Mouse (Mus musculus) ES-CJ7 (cell line): ENCODE measurements around the gene 3110021N24Rik.

Experiments
- DNase-seq: peaks from one replicate; pipeline ENCODE4 v3.0.0; 2011; ENCODE audit warnings: low read depth, low spot score

The 3110021N24Rik gene

DNA sequence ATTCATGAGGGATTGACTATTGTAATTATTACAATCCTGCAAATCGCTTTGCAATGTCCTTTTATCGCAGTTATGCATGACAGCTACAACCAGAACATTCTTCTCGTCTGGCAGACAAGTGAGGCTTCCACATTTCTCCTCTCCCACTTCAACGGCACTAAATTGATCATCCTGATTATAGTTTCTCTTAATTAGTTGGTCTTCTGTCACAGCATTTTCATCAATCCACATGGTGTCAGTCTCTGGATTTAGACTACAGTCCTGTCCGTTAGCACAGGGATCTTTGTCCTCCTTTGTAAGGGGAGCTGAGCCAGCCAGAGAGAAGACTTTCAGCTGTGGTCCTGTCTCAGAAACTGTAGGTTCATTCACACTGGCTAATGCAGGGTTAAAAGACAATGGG is at the start of gene 3110021N24Rik:
3110021N24Rik (plus strand) TSS at position 301 of the 400 bp plus-strand sequence.
- DNase-seq: no peak

DNA sequence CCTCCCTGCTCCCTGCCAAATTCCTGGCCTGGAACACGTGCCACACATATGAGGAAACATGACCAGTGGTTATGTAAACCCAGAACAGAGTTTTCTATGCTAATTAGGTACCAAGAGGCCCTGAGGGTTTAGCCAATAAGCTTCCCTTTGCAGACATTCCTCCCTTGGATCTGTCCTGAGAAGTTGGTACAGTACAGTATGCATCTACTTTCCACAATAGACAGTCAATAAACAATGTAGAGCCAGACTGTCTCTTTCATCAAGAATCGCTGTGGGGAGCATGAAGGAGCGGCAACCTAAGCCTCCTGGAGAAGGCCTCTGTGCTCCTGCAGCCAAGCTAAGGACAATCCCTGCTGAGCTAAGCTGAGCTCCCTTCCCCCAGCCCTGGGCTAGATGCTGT is 33.3 kb upstream of the 3110021N24Rik start:
- DNase-seq: peak; percentile 28

- peak; percentile 9 for DNase-seq
These were observed 32.4 kb upstream of the 3110021N24Rik start for GRCm38 (mm10) chr4:108687098-108687497.

DNA sequence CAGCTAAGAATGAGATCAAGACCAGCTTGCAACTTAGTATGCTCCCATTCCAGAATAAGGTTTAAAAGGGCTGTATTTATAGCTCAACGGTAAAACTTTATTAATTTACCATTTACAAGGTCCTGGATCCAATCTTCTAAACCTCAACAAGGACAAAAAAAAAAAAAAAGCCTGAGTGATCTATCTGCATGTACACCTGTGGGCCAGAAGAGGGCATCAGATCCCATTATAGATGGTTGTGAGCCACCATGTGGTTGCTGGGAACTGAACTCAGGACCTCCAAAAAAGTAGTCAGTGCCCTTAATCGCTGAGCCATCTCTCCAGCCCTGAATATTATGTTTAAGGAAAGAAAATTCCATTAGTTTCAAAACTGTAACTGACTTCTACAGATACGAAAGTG is 29.0 kb upstream of the 3110021N24Rik start:
- peak; percentile 59 for DNase-seq

- DNase-seq: peak; percentile 7
These were observed 28.0 kb upstream of the 3110021N24Rik start for GRCm38 (mm10) chr4:108691469-108691868.

DNA sequence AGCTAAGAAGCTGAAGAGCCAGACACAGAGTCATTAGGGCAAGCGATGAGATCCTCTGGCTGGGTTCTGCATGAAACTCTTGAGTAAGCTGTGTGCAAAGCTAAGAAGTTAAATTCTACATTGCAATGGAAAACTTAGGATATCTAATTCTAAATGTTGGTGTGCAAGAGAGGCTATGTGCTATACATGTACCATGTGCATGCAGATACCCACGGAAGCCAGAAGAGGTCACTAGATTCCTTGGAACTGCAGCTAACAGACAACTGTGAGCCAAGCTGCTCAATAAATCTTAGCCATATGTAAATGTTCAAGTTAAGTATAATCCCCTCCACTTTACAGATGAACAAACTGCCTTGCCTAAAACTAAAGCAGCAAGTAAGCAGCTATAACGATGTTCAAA is 22.5 kb upstream of the 3110021N24Rik start:
- peak; percentile 61 for DNase-seq

DNA sequence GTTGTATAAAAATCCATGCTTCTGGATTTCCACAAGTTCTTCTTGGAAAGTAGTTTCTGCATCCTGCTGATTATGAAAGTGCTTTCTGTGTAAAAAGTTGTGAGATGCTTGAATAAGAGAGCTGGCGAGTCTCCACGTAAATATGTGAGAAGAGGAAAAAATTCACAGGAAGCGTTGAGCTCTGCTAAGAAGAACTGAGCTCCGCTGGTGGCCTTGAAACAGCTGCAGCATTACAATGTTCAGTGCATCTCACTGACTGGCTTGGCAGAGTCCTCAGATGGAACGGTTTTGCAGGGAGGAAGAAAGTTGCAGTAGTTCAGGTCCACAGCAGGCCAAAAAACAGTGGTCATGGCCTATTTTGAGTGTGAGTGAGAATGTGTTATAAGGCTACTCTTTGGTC is 11.2 kb upstream of the 3110021N24Rik start:
- no peak for DNase-seq

- no peak for DNase-seq
These were observed 1.9 kb downstream of the 3110021N24Rik start for GRCm38 (mm10) chr4:108721245-108721784.

GRCm38 (mm10) chr4:108724102-108724501 is 4.7 kb downstream of the 3110021N24Rik start:
- no peak for DNase-seq

DNA sequence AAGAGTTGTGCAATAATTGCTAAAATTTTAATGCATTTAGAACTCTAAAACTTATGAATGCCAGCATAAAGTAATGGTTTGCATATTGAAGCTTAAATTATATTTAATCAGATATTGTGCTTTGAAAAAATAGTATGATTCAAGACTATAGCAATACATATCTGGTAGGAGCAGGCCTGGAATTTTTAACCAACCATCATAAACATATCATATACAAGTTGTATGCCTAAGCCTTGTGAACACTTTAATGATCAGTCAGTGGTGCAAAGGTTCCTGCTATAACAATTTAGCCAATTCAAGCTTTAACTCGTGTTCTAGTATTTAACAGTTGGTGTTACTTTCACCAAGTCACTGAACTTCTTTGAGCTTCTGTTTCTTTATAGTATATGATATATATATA is 11.0 kb downstream of the 3110021N24Rik start:
- DNase-seq: no peak

DNA sequence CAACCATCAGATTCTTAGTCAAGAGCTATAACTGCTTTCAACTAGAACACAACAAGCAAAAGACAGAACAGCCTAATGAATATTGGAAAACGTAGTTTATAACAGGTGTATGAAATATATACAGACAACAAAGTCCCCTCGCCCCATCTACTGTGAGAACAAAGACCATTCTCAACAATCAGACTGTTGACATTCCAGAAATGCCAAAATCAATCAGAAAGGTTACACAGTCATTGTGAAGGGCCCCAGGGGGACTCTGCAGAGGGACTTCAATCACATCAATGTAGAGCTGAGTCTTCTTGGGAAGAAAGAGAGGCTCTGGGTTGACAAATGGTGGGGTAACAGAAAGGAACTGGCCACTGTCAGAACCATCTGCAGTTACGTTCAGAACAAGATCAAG is 12.1 kb downstream of the 3110021N24Rik start:
- DNase-seq: peak; percentile 8

- no peak for DNase-seq
These were observed 26.9 kb downstream of the 3110021N24Rik start for GRCm38 (mm10) chr4:108746160-108746873.

GRCm38 (mm10) chr4:108759583-108759982 is 40.1 kb downstream of the 3110021N24Rik start:
- no peak for DNase-seq

DNA sequence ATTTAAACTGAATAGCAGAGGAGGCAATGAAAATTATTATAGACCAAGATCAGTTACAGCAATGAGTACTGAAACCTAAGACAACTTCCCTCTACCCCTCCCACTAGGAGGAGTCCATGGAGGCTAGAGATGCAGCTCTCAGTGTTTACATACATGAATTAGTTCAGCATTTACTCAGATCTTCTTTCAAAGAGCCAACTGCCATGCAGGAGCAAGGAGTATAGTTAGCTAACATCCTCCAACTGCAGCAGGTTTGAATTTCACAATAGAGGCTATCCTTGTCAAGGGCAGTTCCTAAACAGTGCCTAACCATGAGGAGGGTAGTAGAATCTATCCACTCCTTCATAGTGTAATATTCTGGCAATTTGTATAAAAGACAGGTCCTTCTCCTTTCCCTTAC is 49.1 kb downstream of the 3110021N24Rik start:
- no peak for DNase-seq

- DNase-seq: peak; percentile 66
These were observed 60.3 kb downstream of the 3110021N24Rik start for GRCm38 (mm10) chr4:108779763-108780056.

DNA sequence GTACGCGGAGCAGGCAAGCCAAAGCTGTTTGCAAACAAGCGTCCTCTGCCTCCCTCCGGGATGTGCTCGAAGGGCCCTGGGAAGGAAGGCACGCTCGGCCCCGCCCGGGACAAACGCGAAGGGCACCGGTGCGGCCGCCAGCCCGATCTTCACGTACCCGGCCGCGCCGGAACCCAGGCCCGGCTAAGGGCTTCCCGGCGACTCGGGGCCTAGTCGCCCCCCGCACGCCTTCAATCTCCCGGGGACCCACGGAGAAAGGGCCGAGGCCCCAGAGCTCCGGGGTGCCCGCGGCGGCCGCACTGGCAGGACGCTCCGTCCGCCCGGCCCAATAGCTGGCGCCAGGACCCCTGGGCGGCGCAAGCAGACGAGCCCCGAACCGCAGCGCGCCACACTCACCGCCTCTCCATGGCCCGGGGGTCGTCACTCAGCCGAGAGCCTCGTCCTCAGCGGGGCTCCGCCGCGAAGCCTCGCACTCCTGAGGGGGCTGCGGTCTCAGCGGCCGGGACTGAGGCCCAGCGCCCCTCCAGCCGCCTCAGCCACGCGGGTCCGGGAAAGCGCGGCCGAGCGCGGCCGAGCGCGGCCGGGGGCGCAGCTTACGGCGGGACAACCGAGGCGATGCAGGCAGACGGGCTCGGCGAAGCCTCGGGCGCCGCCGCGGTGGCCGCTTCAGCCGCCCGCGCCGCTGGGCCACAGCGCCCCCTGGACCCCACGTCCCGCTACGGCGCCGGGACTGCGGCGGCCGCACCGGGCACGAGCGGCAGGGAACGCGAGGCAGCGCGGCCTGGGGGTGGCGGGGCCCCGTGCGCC is 60.8 kb downstream of the 3110021N24Rik start, which contains the start of gene Zfyve9:
Zfyve9 (minus strand) TSS at position 742 of the 807 bp plus-strand sequence.
- peak; percentile 31 for DNase-seq

GRCm38 (mm10) chr4:108780864-108781205 is 61.4 kb downstream of the 3110021N24Rik start:
- peak; percentile 77 for DNase-seq

DNA sequence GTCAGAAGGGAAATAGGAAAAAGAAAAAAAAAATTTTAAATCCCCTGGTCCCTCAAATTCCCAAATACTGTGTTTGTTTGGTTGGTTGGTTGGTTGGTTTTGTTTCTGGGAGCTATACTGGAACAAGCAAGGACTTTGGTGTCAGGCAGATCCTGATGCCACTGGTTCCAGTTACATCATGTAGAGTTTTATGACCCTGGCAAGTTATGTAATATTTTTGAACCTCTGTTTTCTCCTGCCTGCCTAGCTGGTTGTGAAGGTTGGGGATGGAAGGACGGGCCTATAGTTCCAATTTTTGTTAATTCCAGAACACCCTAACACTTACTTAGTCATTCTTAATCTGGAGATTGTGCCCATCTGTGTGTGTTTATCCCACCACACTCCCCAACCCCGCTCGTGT is 62.1 kb downstream of the 3110021N24Rik start:
- no peak for DNase-seq

DNA sequence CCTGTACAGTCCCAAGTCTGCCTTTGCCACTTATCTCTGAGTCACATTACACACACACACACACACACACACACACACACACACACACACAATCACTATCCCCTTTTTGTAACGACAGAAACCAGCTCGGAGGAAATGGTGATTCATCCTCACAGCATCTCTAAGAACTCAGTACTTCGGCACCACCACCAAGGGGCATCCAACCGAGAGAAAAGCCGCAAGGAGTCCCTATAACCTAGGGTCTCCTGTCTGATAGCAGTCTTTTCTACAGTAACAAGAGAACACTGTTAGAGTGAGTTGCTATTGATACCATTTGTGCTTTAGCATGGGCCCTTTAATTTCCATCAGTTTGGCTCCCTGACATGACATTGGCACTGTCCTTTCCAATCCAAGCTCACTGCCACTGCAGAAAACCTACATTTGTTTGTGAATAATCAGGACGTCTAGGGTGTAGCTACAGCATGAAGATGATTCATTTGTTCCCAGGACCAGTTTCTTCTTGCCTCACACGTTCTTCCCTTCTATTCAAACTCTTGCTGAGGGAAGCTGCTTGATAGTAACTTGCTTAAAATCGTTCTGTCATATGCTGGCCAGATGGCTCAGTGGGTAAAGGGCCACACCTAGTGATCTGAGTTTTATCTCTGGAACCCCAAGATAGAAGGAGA is 63.1 kb downstream of the 3110021N24Rik start:
- DNase-seq: peak; percentile 11

GRCm38 (mm10) chr4:108789258-108789936 is 69.9 kb downstream of the 3110021N24Rik start:
- DNase-seq: no peak

DNA sequence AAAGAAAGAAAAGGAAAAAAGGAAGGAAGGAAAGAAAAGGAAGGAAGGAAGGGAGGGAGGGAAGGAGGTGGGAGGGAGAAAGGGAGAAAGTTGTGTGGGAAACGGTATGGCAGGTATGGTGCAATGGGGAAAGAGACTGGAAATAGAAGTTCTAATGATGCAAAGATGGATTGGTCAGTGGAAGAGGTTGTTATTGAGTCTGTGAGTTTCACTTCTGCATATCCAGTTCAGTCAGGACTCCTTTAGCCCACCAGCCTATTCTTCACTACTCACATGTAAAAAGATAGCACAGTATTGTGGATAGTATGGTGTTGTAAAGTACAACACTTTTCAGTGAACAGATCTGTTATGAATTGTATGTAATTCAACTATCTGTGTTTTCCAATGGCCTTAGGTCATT is 71.1 kb downstream of the 3110021N24Rik start:
- no peak for DNase-seq

- no peak for DNase-seq
These were observed 74.5 kb downstream of the 3110021N24Rik start for GRCm38 (mm10) chr4:108793941-108794340.
